Mouse (Mus musculus) erythroblast, embryonic 14.5 days (primary cell): Measurements from ENCODE around the gene Pnma1.

ENCODE experiments used
- GATA1 ChIP-seq: IDR thresholded peaks from 2 replicates; pipeline ENCODE4 v1.6.1; 2012; ENCODE audit warnings: low read length, inconsistent platforms, mixed read lengths
- TAL1 ChIP-seq: IDR thresholded peaks from 3 replicates; pipeline ENCODE4 v1.6.1; 2012; ENCODE audit warnings: low read length, inconsistent platforms, mixed read lengths

DNA sequence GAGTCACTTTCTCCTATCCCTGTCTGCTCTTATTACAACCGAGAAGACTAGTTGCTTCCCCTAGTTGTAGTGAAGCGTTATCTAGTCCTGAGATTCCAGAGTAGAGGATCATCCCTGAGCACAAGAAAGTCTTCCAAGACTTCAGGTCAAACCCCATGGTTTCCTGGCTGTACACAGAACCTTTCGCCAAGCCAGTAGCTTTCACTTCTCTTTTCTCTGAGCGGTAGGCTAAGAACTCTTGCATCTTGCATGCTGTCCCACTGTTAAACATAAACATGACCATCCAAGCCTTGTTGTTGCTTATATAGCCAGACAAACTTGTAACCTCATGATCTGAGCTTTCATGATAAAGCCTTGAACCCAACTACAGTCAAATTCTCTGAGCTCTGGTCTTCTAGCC, 37.5 kb downstream of the Pnma1 start:
- TF ChIP-seq TAL1, result no peak
- no peak for TF ChIP-seq GATA1
